Mouse (Mus musculus) midbrain, embryonic 13.5 days (tissue): ENCODE measurements around the gene Xkr7. TPM values are rescaled to one million over a fixed set of nuclear protein-coding genes. Genes with fewer than 3 reads are reported as not detected.

Source experiments
- ATAC-seq: fragments of 200-750 bp; cut with Nextera tagmentation; 2 replicates; pipeline ENCODE4 v1.8.0; 2017; ENCODE audit warnings: mild to moderate bottlenecking, moderate TSS enrichment, moderate library complexity
- H3K27ac ChIP-seq: fragments of 300-500 bp; sonication (generic); 2 replicates; pipeline ENCODE4 v1.5.1; 2015; ENCODE audit warnings: inconsistent platforms, mild to moderate bottlenecking, moderate library complexity
- H3K27me3 ChIP-seq: fragments of 300-500 bp; sonication (generic); 2 replicates; pipeline ENCODE4 v1.6.1; 2015; ENCODE audit warnings: mild to moderate bottlenecking, inconsistent platforms
- H3K36me3 ChIP-seq: fragments of 300-500 bp; sonication (generic); 2 replicates; pipeline ENCODE4 v1.6.1; 2015; ENCODE audit warnings: mild to moderate bottlenecking, inconsistent platforms
- H3K4me1 ChIP-seq: fragments of 300-500 bp; sonication (generic); replicated peaks from 2 replicates; pipeline ENCODE4 v1.6.1; 2015; ENCODE audit warnings: inconsistent platforms
- H3K4me2 ChIP-seq: fragments of 300-500 bp; sonication (generic); replicated peaks from 2 replicates; pipeline ENCODE4 v1.6.1; 2015; ENCODE audit warnings: moderate library complexity, mild to moderate bottlenecking, inconsistent platforms
- H3K4me3 ChIP-seq: fragments of 300-500 bp; sonication (generic); replicated peaks from 2 replicates; pipeline ENCODE4 v1.5.1; 2015; ENCODE audit warnings: mild to moderate bottlenecking, inconsistent platforms
- H3K9ac ChIP-seq: fragments of 300-500 bp; sonication (generic); replicated peaks from 2 replicates; pipeline ENCODE4 v1.6.1; 2015; ENCODE audit warnings: mild to moderate bottlenecking, inconsistent platforms
- H3K9me3 ChIP-seq: fragments of 300-500 bp; sonication (generic); 2 replicates; pipeline ENCODE4 v1.6.1; 2016; ENCODE audit warnings: mild to moderate bottlenecking, inconsistent platforms
- WGBS: fragments of 180-500 bp; shearing (Covaris S2); methylation state at CpG from one replicate; pipeline ENCODE4 v1.1.7; 2015; 5-methylcytosine and 5-hydroxymethylcytosine counted together
- polyA plus RNA-seq: library from polyadenylated mRNA; unstranded; fragments of >200 nt; fragmentation: Nextera tagmentation; extraction: Ambion mirVana; gene quantifications from 2 replicates; pipeline ENCODE4 v1.2.1, GENCODE M21; 2015

The Xkr7 gene
- 1.7 and 2.0 TPM in 2 replicates for polyA plus RNA-seq

GRCm38 (mm10) chr2:153031126-153032082 lies at the start of gene Xkr7:
TSS of gene Xkr7 (plus strand) at chr2:153031852.
- peak within 1 kb of the TSS; percentile 72 for H3K9ac ChIP-seq
- peak within 1 kb of the TSS; percentile 81 for H3K27ac ChIP-seq
- H3K4me3 ChIP-seq = peak within 1 kb of the TSS; percentile 73
- H3K4me2 ChIP-seq = peak within 1 kb of the TSS; percentile 81
- 2% methylated on average over 22 of the region's 54 CpGs for WGBS
- peaks cover 51% of the 10 kb centered on the region for H3K4me1 ChIP-seq
- peak; percentile 82 for ATAC-seq
- peaks cover 17% of the 10 kb centered on the region for H3K27me3 ChIP-seq
- H3K36me3 ChIP-seq = no peaks in the 10 kb centered on the region
- H3K9me3 ChIP-seq = no peaks in the 10 kb centered on the region

- no peak overlapping the region for H3K27ac ChIP-seq
These were observed 46.1 kb upstream of the Xkr7 start for GRCm38 (mm10) chr2:152985582-152985981.

GRCm38 (mm10) chr2:152991529-152991928 lies 40.1 kb upstream of the Xkr7 start:
- no peak overlapping the region for H3K27ac ChIP-seq
- no peaks in the 10 kb centered on the region for H3K9me3 ChIP-seq
- H3K4me3 ChIP-seq = no peak overlapping the region
- H3K9ac ChIP-seq = no peak overlapping the region
- H3K4me1 ChIP-seq = 0 out of 2 replicates have a peak, but pooled peaks cover 3% of the 10 kb centered on the region
- no peaks in the 10 kb centered on the region for H3K27me3 ChIP-seq
- no peak overlapping the region for H3K4me2 ChIP-seq
- WGBS = 91% methylated on average over 9 of the region's 9 CpGs
- no peak for ATAC-seq
- no peaks in the 10 kb centered on the region for H3K36me3 ChIP-seq

More at GRCm38 (mm10) chr2:152985582-152985981, 46.1 kb upstream of the Xkr7 start:
- H3K4me3 ChIP-seq = no peak overlapping the region
- no peaks in the 10 kb centered on the region for H3K9me3 ChIP-seq
- H3K27me3 ChIP-seq = no peaks in the 10 kb centered on the region
- H3K4me2 ChIP-seq = no peak overlapping the region
- peaks cover 8% of the 10 kb centered on the region; the same call in 1 of the 2 replicates for H3K4me1 ChIP-seq
- H3K9ac ChIP-seq = peak overlapping the region; percentile 48
- WGBS = 8% methylated on average over 1 of the region's 1 CpGs
- peak; percentile 58; the same call in 1 of the 2 replicates for ATAC-seq
- no peaks in the 10 kb centered on the region for H3K36me3 ChIP-seq

- H3K4me3 ChIP-seq = no peak overlapping the region
- no peak overlapping the region for H3K4me2 ChIP-seq
- no peaks in the 10 kb centered on the region for H3K4me1 ChIP-seq
- 78% methylated on average over 4 of the region's 4 CpGs for WGBS
- H3K9ac ChIP-seq = no peak overlapping the region
- H3K36me3 ChIP-seq = no peaks in the 10 kb centered on the region
- ATAC-seq = no peak
- H3K27ac ChIP-seq = no peak overlapping the region
- H3K27me3 ChIP-seq = no peaks in the 10 kb centered on the region
- no peaks in the 10 kb centered on the region for H3K9me3 ChIP-seq
These were observed 34.6 kb upstream of the Xkr7 start for GRCm38 (mm10) chr2:152997046-152997445.

GRCm38 (mm10) chr2:153002492-153003248 lies 29.0 kb upstream of the Xkr7 start:
- peaks cover 18% of the 10 kb centered on the region for H3K36me3 ChIP-seq
- H3K9me3 ChIP-seq = no peaks in the 10 kb centered on the region
- H3K4me1 ChIP-seq = peaks cover 10% of the 10 kb centered on the region
- H3K4me3 ChIP-seq = no peak overlapping the region
- ATAC-seq = no peak
- H3K27ac ChIP-seq = no peak overlapping the region
- no peaks in the 10 kb centered on the region for H3K27me3 ChIP-seq
- WGBS = 86% methylated on average over 15 of the region's 15 CpGs
- H3K9ac ChIP-seq = no peak overlapping the region
- H3K4me2 ChIP-seq = no peak overlapping the region

- Histone ChIP-seq H3K9ac (no peak overlapping the region), H3K27ac (0 out of 2 replicates have a peak overlapping the region, but pooled peaks have one; percentile 6)
- ATAC-seq = no peak
These were observed 27.8 kb upstream of the Xkr7 start for GRCm38 (mm10) chr2:153003681-153004338.

GRCm38 (mm10) chr2:153005981-153006380 lies 25.7 kb upstream of the Xkr7 start:
- no peaks in the 10 kb centered on the region for H3K9me3 ChIP-seq
- ATAC-seq = no peak
- WGBS = 93% methylated on average over 3 of the region's 3 CpGs
- no peaks in the 10 kb centered on the region for H3K27me3 ChIP-seq
- no peak overlapping the region for H3K4me2 ChIP-seq
- H3K9ac ChIP-seq = no peak overlapping the region
- H3K36me3 ChIP-seq = peaks cover 51% of the 10 kb centered on the region
- H3K4me1 ChIP-seq = peaks cover 10% of the 10 kb centered on the region
- H3K4me3 ChIP-seq = no peak overlapping the region
- no peak overlapping the region for H3K27ac ChIP-seq

More at GRCm38 (mm10) chr2:153003681-153004338, 27.8 kb upstream of the Xkr7 start:
- H3K4me1 ChIP-seq = peaks cover 10% of the 10 kb centered on the region
- no peak overlapping the region for H3K4me3 ChIP-seq
- no peaks in the 10 kb centered on the region for H3K27me3 ChIP-seq
- WGBS = 37% methylated on average over 13 of the region's 13 CpGs
- peaks cover 30% of the 10 kb centered on the region for H3K36me3 ChIP-seq
- H3K4me2 ChIP-seq = 0 out of 2 replicates have a peak overlapping the region, but pooled peaks have one; percentile 1
- no peaks in the 10 kb centered on the region for H3K9me3 ChIP-seq

- 89% methylated on average over 12 of the region's 12 CpGs for WGBS
- H3K36me3 ChIP-seq = peaks cover 78% of the 10 kb centered on the region
- peaks cover 11% of the 10 kb centered on the region for H3K4me1 ChIP-seq
- no peaks in the 10 kb centered on the region for H3K9me3 ChIP-seq
- H3K4me2 ChIP-seq = no peak overlapping the region
- no peak overlapping the region for H3K27ac ChIP-seq
- no peak overlapping the region for H3K4me3 ChIP-seq
- no peak for ATAC-seq
- no peaks in the 10 kb centered on the region for H3K27me3 ChIP-seq
- H3K9ac ChIP-seq = no peak overlapping the region
These were observed 22.3 kb upstream of the Xkr7 start for GRCm38 (mm10) chr2:153009192-153009973.

- 95% methylated on average over 11 of the region's 11 CpGs for WGBS
- Histone ChIP-seq H3K4me2 (peak overlapping the region; percentile 87), H3K9me3 (no peaks in the 10 kb centered on the region), H3K27ac (no peak overlapping the region), H3K9ac (peak overlapping the region; percentile 90), H3K4me3 (peak overlapping the region; percentile 88), H3K36me3 (peaks cover 47% of the 10 kb centered on the region), H3K4me1 (peaks cover 18% of the 10 kb centered on the region), H3K27me3 (peaks cover 6% of the 10 kb centered on the region; the same call in 1 of the 2 replicates)
- ATAC-seq = no peak
These were observed 17.7 kb upstream of the Xkr7 start for GRCm38 (mm10) chr2:153013724-153014515.

GRCm38 (mm10) chr2:153014758-153015593 lies 16.7 kb upstream of the Xkr7 start, which contains the start of gene Pdrg1:
TSS of gene Pdrg1 (minus strand) at chr2:153015427.
- peak; percentile 96 for ATAC-seq
- peaks cover 11% of the 10 kb centered on the region; the same call in 1 of the 2 replicates for H3K27me3 ChIP-seq
- H3K9me3 ChIP-seq = no peaks in the 10 kb centered on the region
- H3K4me2 ChIP-seq = peak within 1 kb of the TSS; percentile 87
- 2% methylated on average over 54 of the region's 54 CpGs for WGBS
- H3K36me3 ChIP-seq = peaks cover 37% of the 10 kb centered on the region
- peak within 1 kb of the TSS; percentile 90 for H3K9ac ChIP-seq
- H3K27ac ChIP-seq = no peak within 1 kb of the TSS
- peaks cover 18% of the 10 kb centered on the region for H3K4me1 ChIP-seq
- peak within 1 kb of the TSS; percentile 88 for H3K4me3 ChIP-seq
